Mouse (Mus musculus): Measurements from ENCODE around the gene Clic4.

DNA sequence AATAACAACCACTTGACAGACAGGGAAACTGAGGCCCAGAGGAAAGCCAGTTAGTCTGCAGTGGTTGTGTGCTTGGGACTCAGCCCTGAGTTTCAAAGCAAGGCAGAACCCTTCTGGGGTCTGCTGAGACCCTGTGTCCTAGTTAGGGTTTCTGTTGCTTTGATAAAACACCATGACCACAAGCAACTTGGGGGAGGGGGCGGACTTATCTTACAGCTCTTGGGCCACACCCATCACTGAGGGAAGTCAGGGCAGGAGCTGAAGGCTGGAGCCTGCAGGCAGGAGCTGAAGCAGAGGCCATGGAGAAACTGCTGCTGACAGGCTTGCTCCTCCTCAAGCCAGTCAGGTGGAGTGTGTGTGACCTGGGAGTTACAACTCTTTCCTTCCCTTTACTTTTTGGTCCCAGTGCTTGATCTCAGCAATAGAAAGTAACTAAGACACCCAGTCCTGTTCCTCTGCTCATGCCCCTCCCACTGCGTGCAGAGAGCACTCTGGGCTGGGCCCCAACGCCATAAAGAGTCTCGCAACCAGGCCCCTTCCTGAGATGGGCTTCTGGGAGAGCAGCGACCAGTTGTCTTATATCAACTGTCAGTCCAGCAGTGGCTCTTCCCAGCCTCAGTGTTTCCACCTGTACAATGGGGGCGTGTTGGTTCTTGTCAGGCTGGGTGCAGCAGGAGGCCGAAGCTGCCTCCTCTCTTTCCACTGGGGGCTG is 104.6 kb downstream of the Clic4 start:
- TF ChIP-seq CTCF (IDR thresholded peaks at IDR 0.05) (no peak), EP300 (IDR thresholded peaks at IDR 0.05) (no peak)
